Mouse (Mus musculus): ENCODE results near the gene Ppp1r12b. TPM values are rescaled to one million over a fixed set of nuclear protein-coding genes. Genes with fewer than 3 reads are reported as not detected.

The Ppp1r12b gene
- polyA plus RNA-seq, 1 experiment from 2014 or later = 12.5 TPM

DNA sequence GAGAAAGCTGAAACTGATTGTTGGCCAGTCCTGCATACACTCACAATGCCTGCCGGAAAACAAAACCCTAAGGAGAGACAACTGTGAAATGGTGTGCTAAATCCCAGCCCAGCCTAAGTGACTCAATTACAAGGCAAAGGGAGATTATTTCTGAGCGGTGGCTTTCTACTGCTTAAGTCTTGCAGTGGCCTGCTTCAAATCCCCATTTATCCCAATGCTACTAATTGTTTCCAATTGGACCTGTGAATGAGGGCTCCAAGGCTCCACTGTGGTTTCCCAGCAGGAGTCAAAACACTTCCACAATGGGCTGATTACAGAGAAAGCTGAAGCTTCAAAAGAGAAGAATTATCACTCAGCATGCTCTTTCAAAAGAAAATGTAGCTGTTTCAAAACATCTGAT is 95.2 kb downstream of the Ppp1r12b start:
- H3K36me3 ChIP-seq (ENCODE audit: control insufficient read depth, insufficient read depth, low read length) = 0 out of 2 replicates have a peak, but pooled peaks cover 2% of the 10 kb centered on the region
- TF ChIP-seq EP300 (optimal IDR thresholded peaks at IDR 0.05) (no peak), CTCF (IDR thresholded peaks at IDR 0.05; ENCODE audit: low read depth) (no peak)
- ATAC-seq (ENCODE audit: low FRiP score, low TSS enrichment) (no peak), DNase-seq (ENCODE audit: low spot score) (no peak)
- H3K4me1 ChIP-seq (replicated peaks; ENCODE audit: control insufficient read depth, insufficient read depth) = no peaks in the 10 kb centered on the region
- H3K27me3 ChIP-seq (ENCODE audit: control insufficient read depth, insufficient read depth, low read length) = no peaks in the 10 kb centered on the region
- H3K4me3 ChIP-seq (ENCODE audit: low read depth, low read length) = no peak overlapping the region
- no peak overlapping the region for H3K27ac ChIP-seq (replicated peaks)
- 62% methylated on average over 2 of the region's 2 CpGs for WGBS
- H3K4me2 ChIP-seq (replicated peaks; ENCODE audit: low read depth) = no peak overlapping the region
- H3K9me3 ChIP-seq (ENCODE audit: control insufficient read depth, low read length) = no peaks in the 10 kb centered on the region
- H3K9ac ChIP-seq (ENCODE audit: low read length) = no peak overlapping the region

GRCm38 (mm10) chr1:134858344-134859053 is 97.2 kb downstream of the Ppp1r12b start:
- 47% methylated on average over 3 of the region's 3 CpGs for whole genome bisulfite sequencing
- no peak for TF ChIP-seq CTCF (IDR thresholded peaks at IDR 0.05; ENCODE audit: low read depth)
- no peak for DNase-seq (ENCODE audit: low spot score)
- H3K36me3 ChIP-seq (ENCODE audit: control insufficient read depth, insufficient read depth, low read length) = 0 out of 2 replicates have a peak, but pooled peaks cover 2% of the 10 kb centered on the region
- H3K27ac ChIP-seq (replicated peaks) = no peak overlapping the region
- ATAC-seq (ENCODE audit: low FRiP score, low TSS enrichment) = no peak
- no peak overlapping the region for H3K9ac ChIP-seq (ENCODE audit: low read length)
- H3K4me1 ChIP-seq (replicated peaks; ENCODE audit: control insufficient read depth, insufficient read depth) = no peaks in the 10 kb centered on the region
- H3K27me3 ChIP-seq (ENCODE audit: control insufficient read depth, insufficient read depth, low read length) = no peaks in the 10 kb centered on the region
- H3K9me3 ChIP-seq (ENCODE audit: control insufficient read depth, low read length) = no peaks in the 10 kb centered on the region
- H3K4me2 ChIP-seq (replicated peaks; ENCODE audit: low read depth) = no peak overlapping the region
- no peak overlapping the region for H3K4me3 ChIP-seq (ENCODE audit: low read depth, low read length)

DNA sequence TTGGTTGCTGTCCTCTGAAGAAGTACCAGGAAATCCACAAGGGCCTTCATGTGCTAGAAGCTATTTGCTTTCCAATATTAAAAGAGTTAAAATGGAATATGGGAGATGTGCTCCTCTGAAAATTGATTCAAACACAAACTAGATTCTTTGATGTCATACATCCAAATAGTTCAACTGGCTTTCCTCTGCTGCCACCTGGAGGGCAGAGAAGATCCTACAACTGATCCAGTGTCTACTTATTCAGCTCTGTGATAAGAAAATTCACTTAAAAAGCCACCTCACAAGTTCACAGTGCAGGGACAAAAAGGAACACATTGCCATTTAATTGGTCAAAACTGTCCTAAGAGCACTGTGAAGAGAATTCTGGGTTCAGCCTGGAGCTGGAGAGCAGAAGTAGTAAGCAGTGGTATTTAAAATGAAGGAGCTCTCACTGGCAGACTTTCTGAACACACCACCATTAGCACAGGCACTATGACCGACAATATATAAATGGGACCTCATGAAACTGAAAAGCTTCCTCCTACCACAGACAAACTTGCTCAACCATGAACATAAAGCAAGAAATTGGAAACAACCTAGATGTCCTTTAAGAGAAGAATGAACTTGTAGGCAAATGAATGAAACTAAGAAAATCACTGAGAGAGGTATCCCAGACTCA is 101.3 kb downstream of the Ppp1r12b start:
- TF ChIP-seq CTCF (IDR thresholded peaks at IDR 0.05; ENCODE audit: low read depth) = peak; percentile 95
- no peak for TF ChIP-seq EP300 (optimal IDR thresholded peaks at IDR 0.05)
- H3K27me3 ChIP-seq (ENCODE audit: control insufficient read depth, insufficient read depth, low read length) = no peaks in the 10 kb centered on the region
- WGBS = 90% methylated on average over 1 of the region's 1 CpGs
- no peaks in the 10 kb centered on the region for H3K4me1 ChIP-seq (replicated peaks; ENCODE audit: control insufficient read depth, insufficient read depth)
- no peak overlapping the region for H3K4me2 ChIP-seq (replicated peaks; ENCODE audit: low read depth)
- H3K36me3 ChIP-seq (ENCODE audit: control insufficient read depth, insufficient read depth, low read length) = no peaks in the 10 kb centered on the region
- ATAC-seq (ENCODE audit: low FRiP score, low TSS enrichment) (no peak), DNase-seq (ENCODE audit: low spot score) (peak; percentile 72)
- H3K9me3 ChIP-seq (ENCODE audit: control insufficient read depth, low read length) = no peaks in the 10 kb centered on the region
- no peak overlapping the region for H3K27ac ChIP-seq (replicated peaks)
- H3K4me3 ChIP-seq (ENCODE audit: low read depth, low read length) = no peak overlapping the region
- no peak overlapping the region for H3K9ac ChIP-seq (ENCODE audit: low read length)

GRCm38 (mm10) chr1:134852797-134853196 is 102.9 kb downstream of the Ppp1r12b start:
- TF ChIP-seq EP300 (optimal IDR thresholded peaks at IDR 0.05) = no peak
- TF ChIP-seq CTCF (IDR thresholded peaks at IDR 0.05; ENCODE audit: low read depth) = no peak
- Histone ChIP-seq H3K27ac (replicated peaks) (no peak overlapping the region), H3K4me1 (replicated peaks; ENCODE audit: control insufficient read depth, insufficient read depth) (no peaks in the 10 kb centered on the region), H3K4me3 (ENCODE audit: low read depth, low read length) (no peak overlapping the region), H3K9ac (ENCODE audit: low read length) (no peak overlapping the region), H3K27me3 (ENCODE audit: control insufficient read depth, insufficient read depth, low read length) (no peaks in the 10 kb centered on the region), H3K36me3 (ENCODE audit: control insufficient read depth, insufficient read depth, low read length) (no peaks in the 10 kb centered on the region), H3K4me2 (replicated peaks; ENCODE audit: low read depth) (no peak overlapping the region), H3K9me3 (ENCODE audit: control insufficient read depth, low read length) (no peaks in the 10 kb centered on the region)
- 91% methylated on average over 3 of the region's 3 CpGs for WGBS
- no peak for ATAC-seq (ENCODE audit: low FRiP score, low TSS enrichment)
- no peak for DNase-seq (ENCODE audit: low spot score)

GRCm38 (mm10) chr1:134851211-134851610 is 104.5 kb downstream of the Ppp1r12b start:
- Histone ChIP-seq H3K4me3 (ENCODE audit: low read depth, low read length) (no peak overlapping the region), H3K36me3 (ENCODE audit: control insufficient read depth, insufficient read depth, low read length) (no peaks in the 10 kb centered on the region), H3K9ac (ENCODE audit: low read length) (no peak overlapping the region), H3K27me3 (ENCODE audit: control insufficient read depth, insufficient read depth, low read length) (no peaks in the 10 kb centered on the region), H3K4me2 (replicated peaks; ENCODE audit: low read depth) (no peak overlapping the region), H3K4me1 (replicated peaks; ENCODE audit: control insufficient read depth, insufficient read depth) (no peaks in the 10 kb centered on the region), H3K27ac (replicated peaks) (no peak overlapping the region), H3K9me3 (ENCODE audit: control insufficient read depth, low read length) (no peaks in the 10 kb centered on the region)
- no peak for TF ChIP-seq CTCF (IDR thresholded peaks at IDR 0.05; ENCODE audit: low read depth)
- no peak for ATAC-seq (ENCODE audit: low FRiP score, low TSS enrichment)
- no peak for DNase-seq (ENCODE audit: low spot score)
- 94% methylated on average over 5 of the region's 5 CpGs for WGBS

- DNase-seq (ENCODE audit: low spot score) = no peak
- H3K4me2 ChIP-seq (replicated peaks; ENCODE audit: low read depth) = no peak overlapping the region
- no peak for ATAC-seq (ENCODE audit: low FRiP score, low TSS enrichment)
- no peaks in the 10 kb centered on the region for H3K4me1 ChIP-seq (replicated peaks; ENCODE audit: control insufficient read depth, insufficient read depth)
- no peaks in the 10 kb centered on the region for H3K36me3 ChIP-seq (ENCODE audit: control insufficient read depth, insufficient read depth, low read length)
- H3K4me3 ChIP-seq (ENCODE audit: low read depth, low read length) = no peak overlapping the region
- TF ChIP-seq EP300 (optimal IDR thresholded peaks at IDR 0.05) (no peak), CTCF (IDR thresholded peaks at IDR 0.05; ENCODE audit: low read depth) (no peak)
- no peak overlapping the region for H3K27ac ChIP-seq (replicated peaks)
- H3K27me3 ChIP-seq (ENCODE audit: control insufficient read depth, insufficient read depth, low read length) = no peaks in the 10 kb centered on the region
- no peak overlapping the region for H3K9ac ChIP-seq (ENCODE audit: low read length)
- no peaks in the 10 kb centered on the region for H3K9me3 ChIP-seq (ENCODE audit: control insufficient read depth, low read length)
- 93% methylated on average over 3 of the region's 3 CpGs for WGBS
Measured at GRCm38 (mm10) chr1:134850361-134850760, 105.4 kb downstream of the Ppp1r12b start.
